Mouse (Mus musculus): ENCODE results near the gene Cxcl17.

Gene Cxcl17

GRCm38 (mm10) chr7:25369058-25369749 lies 43.5 kb downstream of the Cxcl17 start, which contains the start of gene Cnfn:
Gene Cnfn, minus strand, starts transcription at chr7:25369724.
- DNase-seq (ENCODE audit: low spot score in 2 of 2) = no peak

- no peak for DNase-seq (ENCODE audit: low spot score in 2 of 2)
These were observed 44.4 kb downstream of the Cxcl17 start for GRCm38 (mm10) chr7:25368333-25368732.

- peak in 1 of 2 experiments; percentile 44 for DNase-seq (ENCODE audit: low spot score in 2 of 2)
These were observed 44.9 kb downstream of the Cxcl17 start for GRCm38 (mm10) chr7:25367632-25368293.

- DNase-seq (ENCODE audit: low spot score in 2 of 2) = no peak
These were observed 46.6 kb downstream of the Cxcl17 start for GRCm38 (mm10) chr7:25365937-25366625.

- DNase-seq (ENCODE audit: low spot score in 2 of 2) = no peak
These were observed 49.1 kb downstream of the Cxcl17 start for GRCm38 (mm10) chr7:25363632-25364031.

GRCm38 (mm10) chr7:25363151-25363550 lies 49.5 kb downstream of the Cxcl17 start:
- DNase-seq (ENCODE audit: low spot score in 2 of 2) = no peak

- no peak for DNase-seq (ENCODE audit: low spot score in 2 of 2)
These were observed 53.9 kb downstream of the Cxcl17 start for GRCm38 (mm10) chr7:25358721-25359206.

Data from spleen, postnatal 10 days (tissue).